Comparison of ENCODE assay signal across 18 mouse cellular contexts in genomic region chr14:62871932-62872331, GRCm38 (mm10). TPM values are rescaled to one million over a fixed set of nuclear protein-coding genes. Genes with fewer than 3 reads are reported as not detected.
DNase-seq lines count a peak whose midpoint lies in the region; ATAC-seq and TF ChIP-seq lines count a peak whose summit lies in the region.
"Had no signal": no experiment of that assay in that cellular context is flagged by ENCODE, and none has a peak within 500 bp of the region (broad histone marks: within the 10 kb centered on the region; RNA-seq: fewer than 3 reads in every experiment).

No protein-coding gene starts in this region.

- no peak for TF ChIP-seq CTCF in thymus, adult 2 months (IDR thresholded peaks at IDR 0.05; ENCODE audit: borderline replicate concordance, control insufficient read depth, extremely low read depth, insufficient read depth, low read length, poor library complexity)
- TF ChIP-seq CTCF in lung, postnatal 0 days (IDR thresholded peaks at IDR 0.05) = no peak

- no peak for TF ChIP-seq EP300 in lung, postnatal 0 days (IDR thresholded peaks at IDR 0.05)

- no peak overlapping the region for H3K9ac ChIP-seq in heart, embryonic 14.5 days (ENCODE audit: low read length)
- no peak overlapping the region for H3K9ac ChIP-seq in lung, postnatal 0 days (replicated peaks; ENCODE audit: low read depth)
- H3K9ac ChIP-seq: forebrain, embryonic 15.5 days; hindbrain, embryonic 14.5 days; limb, embryonic 13.5 days had no signal

- H3K4me2 ChIP-seq in heart, embryonic 14.5 days (ENCODE audit: low read length) = no peak overlapping the region
- no peak overlapping the region for H3K4me2 ChIP-seq in lung, postnatal 0 days (replicated peaks; ENCODE audit: low read depth, low read length)
- H3K4me2 ChIP-seq: forebrain, embryonic 15.5 days; hindbrain, embryonic 14.5 days; limb, embryonic 13.5 days had no signal

- DNase-seq in adrenal gland, adult 8-10 months = peak; percentile 50
- DNase-seq in adrenal gland, postnatal 4 days (ENCODE audit: low spot score in 2 of 2) = no peak
- no peak for DNase-seq in thymus, adult 2 months
- no peak for DNase-seq in thymus, postnatal 4 days
- DNase-seq in lung, postnatal 0 days (ENCODE audit: low spot score) = no peak
- no peak for DNase-seq in T-cell, adult 2 months (ENCODE audit: low spot score)
- no peak for DNase-seq in MN1 (ENCODE audit: low spot score)
- DNase-seq: cerebellum, adult 11-12 months; gastrocnemius, postnatal 25 days; kidney, adult 11 months; kidney, postnatal 4 days; lung, adult 18-20 months; spleen, adult 18-20 months had no signal

- no peak overlapping the region for H3K4me3 ChIP-seq in thymus, adult 2 months (ENCODE audit: control insufficient read depth, insufficient read depth, low read length)
- H3K4me3 ChIP-seq in heart, embryonic 14.5 days (ENCODE audit: control insufficient read depth in 1 of 2, insufficient read depth in 1 of 2, low read depth in 1 of 2, low read length in 2 of 2) = no peak overlapping the region
- no peak overlapping the region for H3K4me3 ChIP-seq in lung, postnatal 0 days (ENCODE audit: low read depth, low read length)
- H3K4me3 ChIP-seq: forebrain, embryonic 15.5 days; limb, embryonic 13.5 days had no signal

- ATAC-seq in heart, embryonic 14.5 days (ENCODE audit: insufficient number of reproducible peaks, insufficient read depth, low FRiP score, low read depth) = no peak
- ATAC-seq in lung, postnatal 0 days = no peak
- ATAC-seq: forebrain, embryonic 15.5 days had no signal

- peak overlapping the region; percentile 82 for H3K27ac ChIP-seq in thymus, adult 2 months (ENCODE audit: control insufficient read depth, insufficient read depth, low read length)
- H3K27ac ChIP-seq in heart, embryonic 14.5 days (replicated peaks in 1 of 2; ENCODE audit: control insufficient read depth in 1 of 2, insufficient read depth in 1 of 2, low read depth in 2 of 2, low read length in 2 of 2) = peak overlapping the region; percentile 50 to 67; a peak in 3 of 4 replicates
- no peak overlapping the region for H3K27ac ChIP-seq in lung, postnatal 0 days (ENCODE audit: low read length)
- H3K27ac ChIP-seq: forebrain, embryonic 15.5 days; hindbrain, embryonic 14.5 days; limb, embryonic 13.5 days; macrophage had no signal

- peaks cover 8% of the 10 kb centered on the region for H3K9me3 ChIP-seq in heart, embryonic 14.5 days (ENCODE audit: control insufficient read depth, low read length)
- no peaks in the 10 kb centered on the region for H3K9me3 ChIP-seq in lung, postnatal 0 days (ENCODE audit: low read length)
- H3K9me3 ChIP-seq: forebrain, embryonic 15.5 days had no signal

- TF ChIP-seq POLR2A in thymus, adult 2 months (IDR thresholded peaks at IDR 0.05; ENCODE audit: control insufficient read depth, extremely low read depth, insufficient read depth, low read length, poor library complexity) = no peak

- 18% methylated on average over 2 of the region's 2 CpGs for WGBS in thymus, adult 2 months
- WGBS in heart, embryonic 14.5 days = 33% methylated on average over 2 of the region's 2 CpGs
- WGBS in lung, postnatal 0 days = 39% methylated on average over 2 of the region's 2 CpGs

- H3K27me3 ChIP-seq in thymus, adult 2 months (ENCODE audit: control insufficient read depth, insufficient read depth, low read length) = no peaks in the 10 kb centered on the region
- no peaks in the 10 kb centered on the region for H3K27me3 ChIP-seq in heart, embryonic 14.5 days (ENCODE audit: control insufficient read depth, insufficient read depth, low read length)
- no peaks in the 10 kb centered on the region for H3K27me3 ChIP-seq in lung, postnatal 0 days (replicated peaks; ENCODE audit: insufficient read depth, low read length)
- H3K27me3 ChIP-seq: forebrain, embryonic 15.5 days; limb, embryonic 13.5 days had no signal

- H3K4me1 ChIP-seq in thymus, adult 2 months (replicated peaks; ENCODE audit: control insufficient read depth, insufficient read depth, low read length) = peaks cover 22% of the 10 kb centered on the region
- peaks cover 0 to 20% of the 10 kb centered on the region in 2 experiments; a peak in 2 of 4 replicates for H3K4me1 ChIP-seq in heart, embryonic 14.5 days (ENCODE audit: control insufficient read depth in 2 of 2, insufficient read depth in 2 of 2, low read length in 2 of 2)
- H3K4me1 ChIP-seq in lung, postnatal 0 days (ENCODE audit: insufficient read depth, low read depth, low read length) = peaks cover 3% of the 10 kb centered on the region; the same call in 1 of the 2 replicates

- H3K36me3 ChIP-seq in thymus, adult 2 months (ENCODE audit: control insufficient read depth, insufficient read depth, low read length) = no peaks in the 10 kb centered on the region
- no peaks in the 10 kb centered on the region for H3K36me3 ChIP-seq in heart, embryonic 14.5 days (ENCODE audit: control insufficient read depth, insufficient read depth, low read length)
- no peaks in the 10 kb centered on the region for H3K36me3 ChIP-seq in lung, postnatal 0 days (ENCODE audit: insufficient read depth, low read length)
- H3K36me3 ChIP-seq: forebrain, embryonic 15.5 days had no signal

RNA-seq across cellular contexts. Expression of gene Wdfy2, which starts 34.5 kb away (rescaled TPM):
- total RNA-seq in adrenal gland, adult 8-10 months (2022) = 10 to 100 TPM; 39.7 to 40.5 (median 40.0) TPM
- total RNA-seq in adrenal gland, postnatal 4 days (2021) = 10 to 100 TPM; 33.7 to 35.2 TPM
- polyA plus RNA-seq in thymus, adult 2 months (2012; rRNA removed) = 15.3 and 15.5 TPM in 2 replicates
- 6.2 TPM in 2 replicates for polyA plus RNA-seq in heart, embryonic 14.5 days (2014; fragmentation: Nextera tagmentation; extraction: Ambion mirVana)
- 3.4 and 3.5 TPM in 2 replicates for polyA plus RNA-seq in lung, postnatal 0 days (2015; fragmentation: Nextera tagmentation; extraction: Ambion mirVana)
